Mouse (Mus musculus) large intestine, adult 2 months (tissue): Measurements from ENCODE around the gene Irx4. TPM values are rescaled to one million over a fixed set of nuclear protein-coding genes. Genes with fewer than 3 reads are reported as not detected.

Source experiments
- DNase-seq: peaks from one replicate; pipeline ENCODE4 v3.0.0-alpha.2; 2012; ENCODE audit warnings: low read depth, low spot score
- WGBS: fragments of 180-500 bp; shearing (Covaris S2); methylation state at CpG from one replicate; pipeline ENCODE4 v1.1.7; 2018; 5-methylcytosine and 5-hydroxymethylcytosine counted together
- polyA plus RNA-seq: library from polyadenylated mRNA; depleted of rRNA; stranded (reverse); fragments of >200 nt; gene quantifications from 2 replicates; pipeline ENCODE4 v1.2.3, GENCODE M21; 2012

Irx4 gene
- polyA plus RNA-seq, 1 experiment = 0.52 TPM

GRCm38 (mm10) chr13:73268702-73269101, 8.4 kb downstream of the Irx4 start:
- 1% methylated on average over 20 of the region's 20 CpGs for WGBS
- no peak for DNase-seq

GRCm38 (mm10) chr13:73269251-73269650, 9.0 kb downstream of the Irx4 start:
- DNase-seq = no peak
- WGBS = 15% methylated on average over 15 of the region's 15 CpGs

- no peak for DNase-seq
- WGBS = 53% methylated on average over 3 of the region's 3 CpGs
These were observed 9.6 kb downstream of the Irx4 start for GRCm38 (mm10) chr13:73269891-73270290.

GRCm38 (mm10) chr13:73270451-73271081, 10.3 kb downstream of the Irx4 start:
- DNase-seq = no peak
- WGBS = 33% methylated on average over 22 of the region's 22 CpGs

- DNase-seq = no peak
- 7% methylated on average over 53 of the region's 53 CpGs for WGBS
These were observed 11.3 kb downstream of the Irx4 start for GRCm38 (mm10) chr13:73271336-73272242.

- DNase-seq = no peak
These were observed 12.6 kb downstream of the Irx4 start for GRCm38 (mm10) chr13:73272794-73273282.

- DNase-seq = no peak
- 50% methylated on average over 1 of the region's 1 CpGs for WGBS
These were observed 13.3 kb downstream of the Irx4 start for GRCm38 (mm10) chr13:73273536-73273935.

GRCm38 (mm10) chr13:73277361-73277760, 17.1 kb downstream of the Irx4 start:
- WGBS = 82% methylated on average over 6 of the region's 6 CpGs
- DNase-seq = no peak

GRCm38 (mm10) chr13:73277797-73278196, 17.5 kb downstream of the Irx4 start:
- DNase-seq = no peak
- WGBS = 4% methylated on average over 1 of the region's 1 CpGs

GRCm38 (mm10) chr13:73279196-73279595, 18.9 kb downstream of the Irx4 start:
- DNase-seq = peak; percentile 73
- WGBS = 18% methylated on average over 1 of the region's 1 CpGs

- DNase-seq = no peak
- 87% methylated on average over 2 of the region's 2 CpGs for WGBS
These were observed 22.1 kb downstream of the Irx4 start for GRCm38 (mm10) chr13:73282407-73282806.

GRCm38 (mm10) chr13:73283534-73283933, 23.3 kb downstream of the Irx4 start:
- WGBS = 88% methylated on average over 1 of the region's 1 CpGs
- no peak for DNase-seq

- no peak for DNase-seq
- 40% methylated on average over 6 of the region's 6 CpGs for WGBS
These were observed 29.9 kb downstream of the Irx4 start for GRCm38 (mm10) chr13:73290206-73290605.

- 64% methylated on average over 2 of the region's 2 CpGs for WGBS
- no peak for DNase-seq
These were observed 30.8 kb downstream of the Irx4 start for GRCm38 (mm10) chr13:73291102-73291501.

GRCm38 (mm10) chr13:73298717-73299116, 38.4 kb downstream of the Irx4 start:
- no peak for DNase-seq
- WGBS = 80% methylated on average over 4 of the region's 4 CpGs

GRCm38 (mm10) chr13:73299322-73299721, 39.0 kb downstream of the Irx4 start:
- WGBS = 88% methylated on average over 5 of the region's 5 CpGs

GRCm38 (mm10) chr13:73304729-73305128, 44.5 kb downstream of the Irx4 start:
- no peak for DNase-seq
- WGBS = 54% methylated on average over 6 of the region's 6 CpGs

More at GRCm38 (mm10) chr13:73299322-73299721, 39.0 kb downstream of the Irx4 start:
- DNase-seq = no peak

GRCm38 (mm10) chr13:73305398-73306084, 45.3 kb downstream of the Irx4 start:
- peak; percentile 21 for DNase-seq
- WGBS = 38% methylated on average over 8 of the region's 8 CpGs

- 61% methylated on average over 4 of the region's 4 CpGs for WGBS
- DNase-seq = no peak
These were observed 45.8 kb downstream of the Irx4 start for GRCm38 (mm10) chr13:73306085-73306410.

- no peak for DNase-seq
- WGBS = 85% methylated on average over 4 of the region's 4 CpGs
These were observed 46.2 kb downstream of the Irx4 start for GRCm38 (mm10) chr13:73306430-73306829.
